Mouse (Mus musculus): ENCODE data around the gene Bag3. TPM values are rescaled to one million over a fixed set of nuclear protein-coding genes. Genes with fewer than 3 reads are reported as not detected.

Gene Bag3
- total RNA-seq, 2 experiments from 2014 or later: 9.7 TPM

GRCm38 (mm10) chr7:128596274-128596673 lies 72.9 kb downstream of the Bag3 start:
- DNase-seq (ENCODE audit: extremely low spot score in 1 of 2, low spot score in 1 of 2): no peak

Small RNA genes within 50 kb of the gene (microRNA-seq; reads per million reads assigned to microRNA genes)
- gene Gm24365: 0 reads per million in 2 experiments

Other genes with a start within 250 kb of the Bag3 start
- gene BC017158, start 225.4 kb upstream of the Bag3 start, total RNA-seq (2021): 10 to 100 TPM; 24.1 to 24.6 TPM
- 10 to 100 TPM; 42.3 to 48.8 TPM for gene Rgs10, start 104.9 kb upstream of the Bag3 start, total RNA-seq (2021)
- 100 to 1,000 TPM in 1 of 2 experiments, 10 to 100 TPM in 1; 92.6 to 117 TPM for gene Tial1, start 61.9 kb upstream of the Bag3 start, total RNA-seq (2021)
- 100 to 1,000 TPM; 125 to 129 TPM for gene Inpp5f, start 87.7 kb downstream of the Bag3 start, total RNA-seq (2021)
- 10 to 100 TPM; 26.0 to 27.2 TPM for gene Mcmbp, start 216.9 kb downstream of the Bag3 start, total RNA-seq (2021)
- gene Sec23ip, start 221.3 kb downstream of the Bag3 start, total RNA-seq (2021): 10 to 100 TPM; 44.5 to 51.1 TPM

Measured in layer of hippocampus, postnatal 25 days (tissue).